Mouse (Mus musculus) neutrophil, adult 5-6 weeks (primary cell): ENCODE measurements at regions not wholly inside any gene's neighbourhood (a gene's known extent, or its start where the extent isn't known, plus 50 kb on each side); places are given as distances from the start of the nearest gene placed in this dataset.

Experiments used
- ATAC-seq: fragments of 151-379, 151-347 bp; 2 replicates; pipeline ENCODE4 v1.8.0; 2017; ENCODE audit warnings: mild to moderate bottlenecking, moderate TSS enrichment; ENCODE audit not compliant: insufficient number of reproducible peaks, poor library complexity, low FRiP score, severe bottlenecking; ENCODE audit errors: extremely low read depth

- no peak for ATAC-seq
These were observed 56.1 kb downstream of the Foxi3 start for GRCm38 (mm10) chr6:71012436-71012822.

- ATAC-seq, result peak; percentile 16; the same call in 1 of the 2 replicates
These were observed 56.6 kb downstream of the Foxi3 start for GRCm38 (mm10) chr6:71012823-71013461.

GRCm38 (mm10) chr6:71016388-71016787 lies 60.1 kb downstream of the Foxi3 start:
- ATAC-seq, result no peak

GRCm38 (mm10) chr6:71021353-71021752 lies 65.0 kb downstream of the Foxi3 start:
- ATAC-seq, result no peak

GRCm38 (mm10) chr6:71025472-71025871 lies 69.1 kb downstream of the Foxi3 start:
- ATAC-seq, result no peak

GRCm38 (mm10) chr6:71029663-71030062 lies 73.3 kb downstream of the Foxi3 start:
- ATAC-seq, result no peak

GRCm38 (mm10) chr6:71030541-71030940 lies 74.2 kb downstream of the Foxi3 start:
- ATAC-seq, result no peak

- ATAC-seq, result no peak
These were observed 87.9 kb downstream of the Foxi3 start for GRCm38 (mm10) chr6:71044241-71044640.

GRCm38 (mm10) chr6:71045261-71045660 lies 88.9 kb downstream of the Foxi3 start:
- ATAC-seq, result no peak

GRCm38 (mm10) chr6:71048199-71049094 lies 92.1 kb downstream of the Foxi3 start:
- no peak for ATAC-seq

- ATAC-seq, result no peak
These were observed 93.9 kb downstream of the Foxi3 start for GRCm38 (mm10) chr6:71050248-71050647.

- no peak for ATAC-seq
These were observed 93.5 kb downstream of the Thnsl2 start for GRCm38 (mm10) chr6:71050754-71051213.

GRCm38 (mm10) chr6:71057209-71057858 lies 86.9 kb downstream of the Thnsl2 start:
- ATAC-seq, result no peak

- 0 out of 2 replicates have a peak, but pooled peaks have one; percentile 6 for ATAC-seq
These were observed 84.1 kb downstream of the Thnsl2 start for GRCm38 (mm10) chr6:71060116-71060515.

GRCm38 (mm10) chr6:71062980-71063379 lies 81.3 kb downstream of the Thnsl2 start:
- no peak for ATAC-seq

GRCm38 (mm10) chr6:71065428-71065827 lies 78.8 kb downstream of the Thnsl2 start:
- ATAC-seq, result no peak

GRCm38 (mm10) chr6:71069229-71069628 lies 75.0 kb downstream of the Thnsl2 start:
- ATAC-seq, result no peak

- ATAC-seq, result no peak
These were observed 69.4 kb downstream of the Thnsl2 start for GRCm38 (mm10) chr6:71074789-71075191.
